Mouse (Mus musculus) layer of hippocampus, postnatal 36 days (tissue): ENCODE measurements around the gene Crip1. TPM values are rescaled to one million over a fixed set of nuclear protein-coding genes. Genes with fewer than 3 reads are reported as not detected.

Experiments
- DNase-seq, 2 experiments: peaks; one replicate each; pipeline ENCODE4 v3.0.0; 2022
- total RNA-seq, 2 experiments: library from RNA; stranded (reverse); gene quantifications; 2 replicates each; pipeline ENCODE4 v1.2.3; 2021

The Crip1 gene
- 10 to 100 TPM in 1 of 2 experiments, 1 to 10 TPM in 1; 8.9 to 12.6 TPM for total RNA-seq

- peak; percentile 85 to 86 for DNase-seq
Observed at GRCm38 (mm10) chr12:113146112-113147057, at the start of gene Crip1. TSS of gene Crip1 (plus strand) at chr12:113146316.

GRCm38 (mm10) chr12:113097040-113097439 lies 49.1 kb upstream of the Crip1 start:
- no peak for DNase-seq

GRCm38 (mm10) chr12:113097749-113098281 lies 48.3 kb upstream of the Crip1 start, which contains the start of gene Mta1:
TSS of gene Mta1 (plus strand) at chr12:113098278.
- DNase-seq = no peak

GRCm38 (mm10) chr12:113098530-113099151 lies 47.5 kb upstream of the Crip1 start:
- no peak for DNase-seq

- DNase-seq = no peak
Observed at GRCm38 (mm10) chr12:113099470-113100237, 46.5 kb upstream of the Crip1 start.

- DNase-seq = no peak
Observed at GRCm38 (mm10) chr12:113100448-113101076, 45.6 kb upstream of the Crip1 start.

- DNase-seq = no peak
Observed at GRCm38 (mm10) chr12:113101251-113101960, 44.7 kb upstream of the Crip1 start.

GRCm38 (mm10) chr12:113102461-113102860 lies 43.7 kb upstream of the Crip1 start:
- DNase-seq = peak in 1 of 2 experiments; percentile 55

GRCm38 (mm10) chr12:113103846-113104451 lies 42.2 kb upstream of the Crip1 start:
- no peak for DNase-seq

GRCm38 (mm10) chr12:113106386-113106785 lies 39.7 kb upstream of the Crip1 start:
- DNase-seq = no peak

GRCm38 (mm10) chr12:113107431-113108124 lies 38.5 kb upstream of the Crip1 start:
- DNase-seq = no peak

- no peak for DNase-seq
Observed at GRCm38 (mm10) chr12:113108528-113109283, 37.4 kb upstream of the Crip1 start.

GRCm38 (mm10) chr12:113109801-113110200 lies 36.3 kb upstream of the Crip1 start:
- no peak for DNase-seq

- no peak for DNase-seq
Observed at GRCm38 (mm10) chr12:113114141-113114540, 32.0 kb upstream of the Crip1 start.

- DNase-seq = no peak
Observed at GRCm38 (mm10) chr12:113114856-113115538, 31.1 kb upstream of the Crip1 start.

- DNase-seq = peak; percentile 75 to 82
Observed at GRCm38 (mm10) chr12:113119516-113120410, 26.4 kb upstream of the Crip1 start.

GRCm38 (mm10) chr12:113124726-113125125 lies 21.4 kb upstream of the Crip1 start:
- DNase-seq = no peak

GRCm38 (mm10) chr12:113130732-113131131 lies 15.4 kb upstream of the Crip1 start:
- no peak for DNase-seq
